Mouse (Mus musculus): ENCODE results near the gene 1700001K19Rik. TPM values are rescaled to one million over a fixed set of nuclear protein-coding genes. Genes with fewer than 3 reads are reported as not detected.

The 1700001K19Rik gene
- polyA plus RNA-seq, 1 experiment, result not detected

- H3K27ac ChIP-seq (ENCODE audit: insufficient read depth, low read depth, low read length), result no peak overlapping the region
- no peaks in the 10 kb centered on the region for H3K36me3 ChIP-seq (ENCODE audit: control insufficient read depth, insufficient read depth, low read length)
- H3K27me3 ChIP-seq (ENCODE audit: control insufficient read depth, insufficient read depth, low read length), result no peaks in the 10 kb centered on the region
- no peak for TF ChIP-seq POLR2A (IDR thresholded peaks at IDR 0.05; ENCODE audit: low read depth, low read length)
- no peak for TF ChIP-seq CTCF (IDR thresholded peaks at IDR 0.05; ENCODE audit: extremely low read depth, insufficient read length, insufficient replicate concordance, low read depth, low read length)
- 12% methylated on average over 7 of the region's 7 CpGs for WGBS
- no peaks in the 10 kb centered on the region for H3K4me1 ChIP-seq (ENCODE audit: control insufficient read depth, insufficient read depth, insufficient read length, low read length)
- H3K4me3 ChIP-seq (ENCODE audit: low read depth, low read length), result no peak overlapping the region
These were observed 1.2 kb downstream of the 1700001K19Rik start for GRCm38 (mm10) chr12:110681191-110681590.

- H3K27me3 ChIP-seq (ENCODE audit: control insufficient read depth, insufficient read depth, low read length), result no peaks in the 10 kb centered on the region
- H3K4me3 ChIP-seq (ENCODE audit: low read depth, low read length), result no peak overlapping the region
- H3K36me3 ChIP-seq (ENCODE audit: control insufficient read depth, insufficient read depth, low read length), result 0 out of 2 replicates have a peak, but pooled peaks cover 2% of the 10 kb centered on the region
- TF ChIP-seq POLR2A (IDR thresholded peaks at IDR 0.05; ENCODE audit: low read depth, low read length) (no peak), CTCF (IDR thresholded peaks at IDR 0.05; ENCODE audit: extremely low read depth, insufficient read length, insufficient replicate concordance, low read depth, low read length) (peak; percentile 23; the same call in 1 of the 2 replicates)
- no peak overlapping the region for H3K27ac ChIP-seq (ENCODE audit: insufficient read depth, low read depth, low read length)
- H3K4me1 ChIP-seq (ENCODE audit: control insufficient read depth, insufficient read depth, insufficient read length, low read length), result no peaks in the 10 kb centered on the region
- WGBS, result 56% methylated on average over 5 of the region's 5 CpGs
These were observed 8.2 kb downstream of the 1700001K19Rik start for GRCm38 (mm10) chr12:110674243-110674642.

GRCm38 (mm10) chr12:110667466-110668077, 14.8 kb downstream of the 1700001K19Rik start:
- 76% methylated on average over 13 of the region's 13 CpGs for WGBS
- peaks cover 60% of the 10 kb centered on the region for H3K36me3 ChIP-seq (ENCODE audit: control insufficient read depth, insufficient read depth, low read length)
- H3K27me3 ChIP-seq (ENCODE audit: control insufficient read depth, insufficient read depth, low read length), result no peaks in the 10 kb centered on the region
- H3K27ac ChIP-seq (ENCODE audit: insufficient read depth, low read depth, low read length), result no peak overlapping the region
- no peaks in the 10 kb centered on the region for H3K4me1 ChIP-seq (ENCODE audit: control insufficient read depth, insufficient read depth, insufficient read length, low read length)
- no peak overlapping the region for H3K4me3 ChIP-seq (ENCODE audit: low read depth, low read length)
- TF ChIP-seq POLR2A (IDR thresholded peaks at IDR 0.05; ENCODE audit: low read depth, low read length), result no peak
- no peak for TF ChIP-seq CTCF (IDR thresholded peaks at IDR 0.05; ENCODE audit: extremely low read depth, insufficient read length, insufficient replicate concordance, low read depth, low read length)

GRCm38 (mm10) chr12:110661746-110662145, 20.7 kb downstream of the 1700001K19Rik start:
- no peak overlapping the region for H3K4me3 ChIP-seq (ENCODE audit: low read depth, low read length)
- TF ChIP-seq CTCF (IDR thresholded peaks at IDR 0.05; ENCODE audit: extremely low read depth, insufficient read length, insufficient replicate concordance, low read depth, low read length), result no peak
- H3K27ac ChIP-seq (ENCODE audit: insufficient read depth, low read depth, low read length), result no peak overlapping the region
- H3K4me1 ChIP-seq (ENCODE audit: control insufficient read depth, insufficient read depth, insufficient read length, low read length), result no peaks in the 10 kb centered on the region
- H3K36me3 ChIP-seq (ENCODE audit: control insufficient read depth, insufficient read depth, low read length), result peaks cover 95% of the 10 kb centered on the region
- 96% methylated on average over 14 of the region's 14 CpGs for WGBS
- no peaks in the 10 kb centered on the region for H3K27me3 ChIP-seq (ENCODE audit: control insufficient read depth, insufficient read depth, low read length)

DNA sequence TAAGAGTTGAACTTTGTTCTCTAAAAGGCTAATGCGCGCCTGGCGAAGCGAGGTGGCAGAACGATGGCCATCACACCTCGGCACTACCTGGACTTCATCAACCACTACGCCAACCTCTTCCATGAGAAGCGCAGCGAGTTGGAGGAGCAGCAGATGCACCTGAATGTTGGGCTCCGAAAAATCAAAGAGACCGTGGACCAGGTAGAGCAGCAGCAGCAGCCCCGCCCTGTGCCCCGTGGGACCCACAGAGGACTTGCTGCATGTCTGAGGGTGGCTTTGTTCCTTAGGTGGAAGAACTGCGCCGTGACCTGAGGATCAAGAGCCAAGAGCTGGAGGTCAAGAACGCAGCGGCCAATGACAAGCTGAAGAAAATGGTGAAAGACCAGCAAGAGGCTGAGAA, 31.0 kb downstream of the 1700001K19Rik start:
- Histone ChIP-seq H3K27me3 (ENCODE audit: control insufficient read depth, insufficient read depth, low read length) (no peaks in the 10 kb centered on the region), H3K4me1 (ENCODE audit: control insufficient read depth, insufficient read depth, insufficient read length, low read length) (no peaks in the 10 kb centered on the region), H3K27ac (ENCODE audit: insufficient read depth, low read depth, low read length) (no peak overlapping the region), H3K36me3 (ENCODE audit: control insufficient read depth, insufficient read depth, low read length) (peaks cover 91% of the 10 kb centered on the region), H3K4me3 (ENCODE audit: low read depth, low read length) (no peak overlapping the region)
- no peak for TF ChIP-seq POLR2A (IDR thresholded peaks at IDR 0.05; ENCODE audit: low read depth, low read length)
- TF ChIP-seq CTCF (IDR thresholded peaks at IDR 0.05; ENCODE audit: extremely low read depth, insufficient read length, insufficient replicate concordance, low read depth, low read length), result no peak
- WGBS, result 95% methylated on average over 17 of the region's 17 CpGs

DNA sequence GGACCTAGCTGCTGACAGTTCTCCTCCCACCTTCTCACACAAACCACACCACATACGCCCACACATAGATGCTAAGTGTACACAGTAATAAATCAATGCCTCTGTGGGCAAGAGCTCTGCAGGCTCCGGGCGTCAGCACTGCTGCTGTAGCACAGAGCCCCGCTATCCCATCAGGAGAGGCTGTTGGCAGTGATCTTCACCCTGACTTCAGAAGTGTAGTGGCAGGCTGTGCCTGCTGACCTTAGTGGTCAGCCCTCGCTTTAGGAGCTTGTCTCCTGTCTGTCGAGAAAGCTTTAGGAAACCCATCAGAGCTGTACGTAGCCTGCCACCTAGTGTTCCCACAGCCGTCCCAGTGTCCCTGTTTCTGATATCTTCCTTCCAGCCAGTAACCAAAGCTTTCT, 32.2 kb downstream of the 1700001K19Rik start:
- H3K27me3 ChIP-seq (ENCODE audit: control insufficient read depth, insufficient read depth, low read length), result no peaks in the 10 kb centered on the region
- WGBS, result 82% methylated on average over 8 of the region's 8 CpGs
- no peak overlapping the region for H3K4me3 ChIP-seq (ENCODE audit: low read depth, low read length)
- no peak overlapping the region for H3K27ac ChIP-seq (ENCODE audit: insufficient read depth, low read depth, low read length)
- H3K4me1 ChIP-seq (ENCODE audit: control insufficient read depth, insufficient read depth, insufficient read length, low read length), result no peaks in the 10 kb centered on the region
- TF ChIP-seq POLR2A (IDR thresholded peaks at IDR 0.05; ENCODE audit: low read depth, low read length) (no peak), CTCF (IDR thresholded peaks at IDR 0.05; ENCODE audit: extremely low read depth, insufficient read length, insufficient replicate concordance, low read depth, low read length) (no peak)
- peaks cover 87% of the 10 kb centered on the region for H3K36me3 ChIP-seq (ENCODE audit: control insufficient read depth, insufficient read depth, low read length)

DNA sequence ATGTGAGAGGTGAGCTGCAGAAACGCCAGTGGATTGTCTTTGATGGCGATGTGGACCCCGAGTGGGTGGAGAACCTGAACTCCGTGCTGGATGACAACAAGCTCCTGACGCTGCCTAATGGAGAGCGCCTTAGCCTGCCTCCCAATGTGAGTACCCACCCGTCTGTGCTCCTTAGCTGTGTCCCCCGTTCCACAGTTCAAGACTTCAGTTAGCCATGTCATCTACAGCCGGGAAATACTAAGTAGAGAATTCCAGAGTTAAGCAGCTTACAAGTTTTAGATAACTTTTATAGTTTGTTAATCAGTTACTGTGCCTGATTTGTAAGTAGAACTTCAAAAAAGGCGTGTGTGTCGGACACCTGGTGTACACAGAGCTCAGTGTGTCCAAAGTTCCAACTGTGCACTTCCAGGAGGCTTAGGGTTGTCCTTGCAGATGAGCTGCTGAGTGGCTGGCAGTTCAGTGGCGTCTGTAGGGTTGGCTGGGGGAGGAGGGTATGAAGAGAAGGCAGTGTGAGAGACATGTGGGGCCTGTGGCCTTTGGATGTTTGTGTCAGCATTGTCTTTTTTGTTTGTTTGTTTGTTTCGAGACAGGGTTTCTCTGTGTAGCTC, 44.8 kb downstream of the 1700001K19Rik start:
- Histone ChIP-seq H3K4me1 (ENCODE audit: control insufficient read depth, insufficient read depth, insufficient read length, low read length) (no peaks in the 10 kb centered on the region), H3K36me3 (ENCODE audit: control insufficient read depth, insufficient read depth, low read length) (peaks cover 93% of the 10 kb centered on the region), H3K27me3 (ENCODE audit: control insufficient read depth, insufficient read depth, low read length) (no peaks in the 10 kb centered on the region), H3K4me3 (ENCODE audit: low read depth, low read length) (no peak overlapping the region), H3K27ac (ENCODE audit: insufficient read depth, low read depth, low read length) (no peak overlapping the region)
- TF ChIP-seq CTCF (IDR thresholded peaks at IDR 0.05; ENCODE audit: extremely low read depth, insufficient read length, insufficient replicate concordance, low read depth, low read length) (no peak), POLR2A (IDR thresholded peaks at IDR 0.05; ENCODE audit: low read depth, low read length) (no peak)
- 48% methylated on average over 13 of the region's 13 CpGs for WGBS
